Mouse (Mus musculus) adrenal gland, postnatal 10 days (tissue): ENCODE measurements around the gene Larp4. TPM values are rescaled to one million over a fixed set of nuclear protein-coding genes. Genes with fewer than 3 reads are reported as not detected.
"Not testable (repeated sequence)": the region's sequence is repeated elsewhere in the genome, so short reads cannot be mapped to it uniquely, and the experiment has no call there.

ENCODE experiments used
- DNase-seq: peaks from one replicate; pipeline ENCODE4 v3.0.0; 2021; ENCODE audit warnings: mixed read lengths
- long read RNA-seq, 2 experiments: library from polyadenylated mRNA; stranded (forward); transcript quantifications; one replicate each; pipeline ENCODE4 v2.0.0; 2021
- total RNA-seq, 2 experiments: library from RNA; stranded (reverse); gene quantifications; 2 replicates each; pipeline ENCODE4 v1.2.3; 2021

Gene Larp4
- 100 to 1,000 TPM; 101 to 103 TPM for total RNA-seq
- long read RNA-seq, experiment 1, full-length matches to known transcripts: 2 of 8 reads
- long read RNA-seq, experiment 1, partial matches to known transcripts: 0 of 8 reads
- long read RNA-seq, experiment 1, other reads (novel, unspliced or antisense): 6 of 8 reads
- long read RNA-seq, experiment 2, full-length matches to known transcripts: 3 of 7 reads
- long read RNA-seq, experiment 2, partial matches to known transcripts: 0 of 7 reads
- long read RNA-seq, experiment 2, other reads (novel, unspliced or antisense): 4 of 7 reads

DNA sequence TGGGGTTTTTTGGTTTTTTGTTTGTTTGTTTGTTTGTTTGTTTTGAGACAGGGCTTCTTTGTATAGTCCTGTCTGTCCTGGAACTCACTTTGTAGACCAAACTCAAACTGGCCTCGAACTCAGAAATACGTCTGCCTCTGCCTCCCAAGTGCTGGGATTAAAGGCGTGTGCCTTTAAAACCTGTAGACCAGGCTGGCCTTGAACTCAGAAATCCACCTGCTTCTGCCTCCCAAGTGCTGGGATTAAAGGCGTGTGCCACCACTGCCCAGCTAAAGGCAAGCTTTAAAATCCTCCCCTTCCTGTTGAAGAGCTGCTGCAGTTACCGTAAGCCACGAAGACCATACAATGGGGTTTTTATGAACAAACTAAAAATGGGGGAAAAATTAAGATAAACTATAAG, at the start of gene Larp4:
TSS of gene Larp4 (plus strand) at position 301 of the 400 bp plus-strand sequence.
- not testable (repeated sequence) for DNase-seq

- DNase-seq: no peak
These were observed 38.6 kb upstream of the Larp4 start for GRCm38 (mm10) chr15:99931231-99931630.

DNA sequence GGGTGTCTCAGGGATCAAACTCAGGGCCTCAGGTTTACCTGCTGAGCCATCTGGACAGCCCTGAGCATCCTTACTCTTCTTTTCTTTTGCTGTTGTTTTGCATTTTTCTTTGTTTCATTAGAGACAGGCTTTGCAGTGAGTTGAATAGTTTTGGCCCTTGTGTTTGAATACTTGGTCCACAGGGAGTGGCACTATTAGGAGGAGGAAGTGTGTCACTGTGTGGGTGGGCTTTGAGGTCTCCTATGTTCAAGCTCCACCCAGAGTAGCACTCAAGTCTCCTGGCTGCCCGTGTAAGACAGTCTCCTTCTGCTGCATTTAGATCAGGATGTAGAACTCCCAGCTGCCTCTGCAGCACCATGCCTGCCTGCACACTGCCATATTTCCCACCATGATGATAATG, 35.4 kb upstream of the Larp4 start:
- no peak for DNase-seq

DNA sequence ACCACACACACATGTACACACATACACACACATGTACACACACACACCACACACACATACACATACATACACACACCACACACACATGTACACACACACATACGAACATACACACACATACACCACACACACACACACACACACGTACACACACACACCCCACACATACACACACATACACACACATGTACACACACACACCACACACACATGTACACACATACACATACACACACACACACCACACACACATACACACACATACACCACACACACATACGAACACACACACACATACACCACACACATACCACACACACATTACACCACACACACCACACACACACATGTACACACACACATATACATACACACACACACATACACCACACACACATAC, 33.2 kb upstream of the Larp4 start:
- no peak for DNase-seq

GRCm38 (mm10) chr15:99937841-99938240, 32.0 kb upstream of the Larp4 start:
- no peak for DNase-seq

DNA sequence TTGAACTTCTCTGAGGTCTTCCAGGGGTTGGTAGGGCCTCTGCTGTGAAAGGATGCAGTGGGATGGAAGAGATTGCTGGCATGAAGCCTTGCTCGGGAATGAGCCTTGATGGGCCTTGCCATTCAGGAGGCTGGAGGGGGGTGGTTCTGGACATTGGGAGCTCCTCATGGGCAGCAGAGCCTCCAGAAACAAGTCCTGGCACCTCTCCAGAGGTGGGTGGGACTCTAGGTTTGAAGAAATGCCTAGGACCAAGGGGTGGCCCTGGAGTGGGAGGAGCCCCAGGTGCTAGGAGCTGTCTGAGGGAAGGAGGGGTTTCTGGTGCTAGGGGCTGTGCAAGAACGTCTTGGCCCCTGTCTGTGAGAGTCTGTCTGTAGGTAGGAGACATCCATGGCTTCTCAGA, 29.4 kb upstream of the Larp4 start:
- no peak for DNase-seq

- peak; percentile 23 for DNase-seq
These were observed 28.8 kb upstream of the Larp4 start for GRCm38 (mm10) chr15:99940970-99941630.

DNA sequence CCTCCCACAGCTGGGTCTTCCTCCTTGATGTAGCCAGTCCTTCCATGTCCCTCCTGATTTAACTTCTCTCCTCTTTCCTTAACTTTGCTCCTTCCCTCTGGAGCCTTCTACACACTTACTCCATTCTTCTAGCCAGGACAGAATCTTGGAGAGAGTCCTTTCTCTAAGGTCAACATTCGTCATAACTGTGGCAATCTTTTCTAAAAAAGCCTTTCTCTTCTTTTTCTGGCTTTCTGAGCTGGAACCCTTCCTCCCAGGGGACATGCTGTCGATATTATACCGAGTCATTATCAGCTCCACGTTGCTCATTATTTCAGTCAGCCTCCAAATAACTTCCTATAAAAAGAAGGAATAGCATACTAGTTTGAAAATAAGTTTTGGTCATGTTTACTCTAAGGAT, 14.5 kb upstream of the Larp4 start:
- DNase-seq: no peak

- peak; percentile 26 for DNase-seq
These were observed 4.6 kb upstream of the Larp4 start for GRCm38 (mm10) chr15:99965103-99965775.

DNA sequence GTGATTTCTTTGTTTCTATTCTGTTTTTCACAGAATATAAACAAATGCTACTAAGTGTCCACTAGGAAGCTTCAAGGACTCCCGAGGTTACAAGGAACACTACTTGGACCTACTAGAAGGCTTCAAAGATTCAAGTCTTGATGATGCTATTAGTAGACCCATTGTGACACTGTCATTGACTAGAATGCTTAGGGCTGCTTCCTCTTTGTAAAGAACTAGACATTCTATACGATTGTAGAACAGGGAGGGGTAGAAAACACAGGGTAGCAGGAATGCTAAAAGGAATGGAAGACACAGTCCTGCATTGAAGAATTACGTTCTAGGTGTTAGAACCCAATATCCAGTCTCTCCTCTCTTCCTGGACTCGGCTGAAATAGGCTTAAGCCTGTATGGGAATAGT, 2.9 kb upstream of the Larp4 start, which contains the start of gene Fam186a:
TSS of gene Fam186a (minus strand) at position 101 of the 400 bp plus-strand sequence.
- no peak for DNase-seq

- DNase-seq: no peak
These were observed 741 bp downstream of the Larp4 start for GRCm38 (mm10) chr15:99970606-99971005.

DNA sequence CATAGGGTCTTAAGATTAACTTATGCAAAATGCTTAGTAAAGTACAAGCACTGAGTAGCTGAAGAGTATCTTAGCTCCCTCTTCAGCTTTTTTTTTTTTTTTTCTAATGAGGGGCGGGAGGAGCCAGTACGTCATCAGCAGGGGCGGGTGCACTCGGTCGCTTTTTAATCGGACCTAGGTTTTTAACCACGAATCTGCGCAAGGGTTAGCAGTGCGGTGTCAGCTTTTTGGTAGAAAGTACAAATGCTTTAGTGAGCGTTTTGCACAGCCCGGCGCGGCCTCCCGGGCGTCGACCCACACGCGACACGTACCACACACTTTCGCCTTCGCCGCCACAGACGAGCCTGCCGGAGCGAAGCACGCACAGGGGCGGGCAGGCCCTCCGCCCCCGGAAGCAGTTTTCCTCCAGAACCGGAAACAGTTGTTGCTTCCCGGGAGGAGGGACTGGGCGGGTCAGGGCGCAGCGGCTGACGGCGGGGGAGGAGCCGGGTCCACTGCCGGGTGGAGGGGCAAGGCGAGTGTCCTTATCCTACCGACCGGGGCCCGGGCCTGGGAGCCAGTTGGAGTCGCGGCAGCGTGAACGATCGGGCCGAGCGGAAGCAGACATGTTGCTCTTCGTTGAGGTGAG, 2.6 kb downstream of the Larp4 start:
- DNase-seq: peak; percentile 98

- peak; percentile 85 for DNase-seq
These were observed 3.4 kb downstream of the Larp4 start for GRCm38 (mm10) chr15:99972989-99973911.

DNA sequence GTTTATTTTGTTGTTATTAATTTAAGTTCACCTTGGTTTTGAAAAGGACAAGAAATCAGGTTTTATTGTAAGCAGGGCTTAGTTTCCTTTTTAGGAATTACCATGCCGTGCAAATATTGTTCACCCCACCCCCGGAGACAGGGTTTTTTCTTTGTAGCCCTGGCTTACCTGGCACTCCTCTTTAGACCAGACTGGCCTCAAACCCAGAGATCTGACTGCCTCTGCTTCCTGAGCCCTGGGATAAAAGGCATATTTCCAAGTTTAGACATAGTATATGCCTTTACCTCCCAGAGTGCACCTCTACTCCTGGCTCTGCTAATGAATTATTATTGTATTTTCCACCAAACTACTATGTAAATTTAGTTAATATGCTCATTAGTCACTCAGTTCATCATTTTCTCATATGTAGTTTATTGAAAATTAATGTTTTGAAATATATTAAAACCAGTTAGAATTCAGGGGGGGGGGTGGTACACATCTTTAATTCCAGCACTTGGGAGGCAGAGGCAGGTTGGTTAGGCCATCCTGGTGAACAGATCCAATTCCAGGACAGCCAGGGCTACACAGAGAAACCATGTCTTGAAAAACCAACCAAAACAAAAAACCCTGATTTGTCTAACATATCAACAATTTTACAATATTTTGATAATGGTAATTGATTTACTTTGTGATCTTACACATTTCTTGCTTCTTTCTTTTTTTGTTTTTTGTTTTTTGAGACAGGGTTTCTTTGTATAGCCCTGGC, 4.8 kb downstream of the Larp4 start:
- DNase-seq: no peak

GRCm38 (mm10) chr15:99976121-99976520, 6.3 kb downstream of the Larp4 start:
- not testable (repeated sequence) for DNase-seq

GRCm38 (mm10) chr15:99979266-99979665, 9.4 kb downstream of the Larp4 start:
- DNase-seq: no peak

- DNase-seq: no peak
These were observed 9.8 kb downstream of the Larp4 start for GRCm38 (mm10) chr15:99979715-99980114.

- DNase-seq: no peak
These were observed 23.2 kb downstream of the Larp4 start for GRCm38 (mm10) chr15:99993100-99993499.

DNA sequence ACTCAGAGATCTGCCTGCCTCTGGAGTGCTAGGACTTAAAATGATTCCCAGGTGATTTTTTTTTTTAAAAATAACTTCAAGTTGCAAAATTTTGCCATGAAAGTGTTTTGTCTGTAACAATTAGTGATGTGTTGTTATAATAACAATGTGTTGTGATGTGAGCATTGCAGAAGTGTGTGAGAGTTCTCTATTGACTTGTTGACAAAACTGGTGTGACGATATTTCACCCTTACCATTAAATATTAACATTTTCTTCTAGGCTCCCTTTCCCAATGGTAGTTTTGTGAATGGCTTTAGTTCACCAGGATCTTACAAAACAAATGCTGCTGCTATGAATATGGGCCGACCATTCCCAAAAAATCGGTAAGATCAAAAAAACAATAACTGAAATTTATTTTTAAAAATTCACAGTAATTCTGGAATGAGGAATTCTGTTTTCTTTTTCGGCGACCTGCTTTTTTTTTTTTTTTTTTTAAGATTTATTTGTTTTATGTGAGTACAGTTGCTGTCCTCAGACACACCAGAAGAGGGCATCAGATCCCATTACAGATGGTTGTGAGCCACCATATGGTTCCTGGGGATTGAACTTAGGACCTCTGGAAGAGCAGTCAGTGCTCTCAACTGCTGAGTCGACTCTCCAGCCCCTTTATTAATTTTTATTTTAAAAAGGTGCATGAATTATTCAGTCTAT, 27.4 kb downstream of the Larp4 start:
- DNase-seq: no peak

DNA sequence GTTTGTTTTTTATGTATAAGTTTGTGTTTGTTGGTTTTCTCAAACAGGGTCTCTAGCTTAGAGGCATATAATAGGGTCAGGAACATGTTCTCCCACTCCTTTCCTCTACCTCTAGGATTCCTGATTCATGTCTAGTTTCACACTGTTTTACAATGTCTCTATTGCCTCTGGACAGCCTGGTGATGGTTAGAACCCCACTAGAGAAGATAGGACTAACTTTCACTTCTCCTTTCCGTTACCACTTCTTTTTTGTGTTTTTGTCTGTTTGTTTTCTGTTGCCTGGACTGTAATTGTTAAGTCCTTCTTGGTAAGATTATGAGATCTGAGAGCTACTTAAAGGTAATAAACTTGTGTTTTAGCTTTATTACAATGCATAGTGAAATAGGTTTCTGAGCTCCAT, 29.5 kb downstream of the Larp4 start:
- no peak for DNase-seq
